Mouse (Mus musculus): ENCODE measurements around the gene Prss34. TPM values are rescaled to one million over a fixed set of nuclear protein-coding genes. Genes with fewer than 3 reads are reported as not detected.

The Prss34 gene
- polyA plus RNA-seq, 1 experiment from 2014 or later, result 0.82 TPM

DNA sequence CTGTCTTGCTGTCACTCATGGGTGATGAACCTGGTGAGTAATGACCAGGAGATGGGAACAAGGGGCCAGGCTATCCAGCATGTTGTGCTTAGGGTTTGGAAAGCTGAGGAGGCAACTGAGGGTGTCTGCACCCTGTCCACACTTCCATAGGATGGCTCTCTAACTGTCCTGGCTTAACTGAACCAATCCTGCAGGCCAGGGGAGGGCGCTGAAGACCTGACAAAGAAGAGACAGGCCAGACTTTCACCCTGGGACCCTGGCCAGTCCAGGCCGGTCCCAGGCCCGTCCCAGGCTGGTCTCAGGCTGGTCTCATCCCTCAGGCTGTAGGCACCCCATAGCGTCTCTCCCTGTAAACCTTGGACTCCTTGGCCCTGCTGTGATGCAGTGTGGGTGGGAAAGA is 7.8 kb upstream of the Prss34 start:
- Histone ChIP-seq H3K27ac (ENCODE audit: low read length) (no peak overlapping the region), H3K4me1 (replicated peaks; ENCODE audit: control insufficient read depth, insufficient read depth, low read length) (no peaks in the 10 kb centered on the region), H3K4me2 (ENCODE audit: low read depth, low read length) (no peak overlapping the region), H3K9me3 (ENCODE audit: control insufficient read depth, low read length) (no peaks in the 10 kb centered on the region), H3K4me3 (ENCODE audit: low read length) (no peak overlapping the region), H3K9ac (ENCODE audit: low read length) (no peak overlapping the region), H3K27me3 (ENCODE audit: control insufficient read depth, insufficient read depth, low read depth, low read length) (no peaks in the 10 kb centered on the region), H3K36me3 (ENCODE audit: control insufficient read depth, insufficient read depth, low read length) (no peaks in the 10 kb centered on the region)
- ATAC-seq (ENCODE audit: low read depth), result no peak
- WGBS, result 31% methylated on average over 4 of the region's 4 CpGs

DNA sequence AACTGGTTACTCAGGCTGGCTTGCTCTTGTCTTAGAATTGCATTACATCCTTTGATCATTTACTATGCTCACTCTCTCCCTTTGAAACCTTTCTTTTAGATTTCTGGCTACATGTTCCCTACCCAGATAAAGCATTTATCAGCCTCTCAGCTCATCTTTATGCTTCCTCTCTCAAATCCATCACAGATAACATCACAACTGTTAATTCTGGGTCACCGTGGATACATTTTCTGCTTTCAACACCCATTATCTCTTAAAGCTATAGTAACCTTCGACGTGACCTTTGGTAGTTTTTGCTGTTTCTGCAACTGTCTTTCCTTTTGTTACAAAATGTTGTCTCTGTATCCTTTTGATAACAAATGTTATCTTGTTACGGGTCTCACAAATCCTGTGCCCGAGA is 4.7 kb upstream of the Prss34 start:
- Histone ChIP-seq H3K9ac (ENCODE audit: low read length) (no peak overlapping the region), H3K4me3 (ENCODE audit: low read length) (no peak overlapping the region), H3K36me3 (ENCODE audit: control insufficient read depth, insufficient read depth, low read length) (no peaks in the 10 kb centered on the region), H3K4me1 (replicated peaks; ENCODE audit: control insufficient read depth, insufficient read depth, low read length) (no peaks in the 10 kb centered on the region), H3K4me2 (ENCODE audit: low read depth, low read length) (no peak overlapping the region), H3K27me3 (ENCODE audit: control insufficient read depth, insufficient read depth, low read depth, low read length) (no peaks in the 10 kb centered on the region; the same call in 1 of the 2 replicates), H3K9me3 (ENCODE audit: control insufficient read depth, low read length) (no peaks in the 10 kb centered on the region), H3K27ac (ENCODE audit: low read length) (no peak overlapping the region)
- 37% methylated on average over 5 of the region's 5 CpGs for WGBS
- no peak for ATAC-seq (ENCODE audit: low read depth)

DNA sequence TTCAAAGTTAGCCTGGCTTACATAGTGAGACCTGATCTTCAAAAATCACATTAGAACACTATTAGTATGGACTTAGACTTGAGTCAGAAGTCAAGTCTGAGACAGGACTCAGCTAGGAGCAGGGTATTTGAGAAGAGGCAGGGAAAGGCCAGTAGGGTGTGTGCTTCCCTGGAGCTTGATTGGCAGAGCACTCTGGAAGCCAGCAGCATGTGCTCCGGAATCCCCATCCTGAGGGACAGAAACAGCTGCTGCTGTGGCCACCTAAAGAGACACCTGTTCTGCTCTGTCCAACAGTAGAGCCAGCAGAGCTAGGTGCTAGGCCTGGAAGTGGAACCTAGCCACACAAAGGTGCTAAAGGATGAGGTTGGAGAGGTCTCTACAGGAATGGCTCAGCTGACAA is 4.1 kb upstream of the Prss34 start:
- 53% methylated on average over 1 of the region's 1 CpGs for WGBS
- Histone ChIP-seq H3K27ac (ENCODE audit: low read length) (no peak overlapping the region), H3K4me2 (ENCODE audit: low read depth, low read length) (no peak overlapping the region), H3K4me3 (ENCODE audit: low read length) (no peak overlapping the region), H3K4me1 (replicated peaks; ENCODE audit: control insufficient read depth, insufficient read depth, low read length) (no peaks in the 10 kb centered on the region), H3K27me3 (ENCODE audit: control insufficient read depth, insufficient read depth, low read depth, low read length) (no peaks in the 10 kb centered on the region; the same call in 1 of the 2 replicates), H3K9me3 (ENCODE audit: control insufficient read depth, low read length) (no peaks in the 10 kb centered on the region), H3K9ac (ENCODE audit: low read length) (no peak overlapping the region), H3K36me3 (ENCODE audit: control insufficient read depth, insufficient read depth, low read length) (no peaks in the 10 kb centered on the region)
- no peak for ATAC-seq (ENCODE audit: low read depth)

DNA sequence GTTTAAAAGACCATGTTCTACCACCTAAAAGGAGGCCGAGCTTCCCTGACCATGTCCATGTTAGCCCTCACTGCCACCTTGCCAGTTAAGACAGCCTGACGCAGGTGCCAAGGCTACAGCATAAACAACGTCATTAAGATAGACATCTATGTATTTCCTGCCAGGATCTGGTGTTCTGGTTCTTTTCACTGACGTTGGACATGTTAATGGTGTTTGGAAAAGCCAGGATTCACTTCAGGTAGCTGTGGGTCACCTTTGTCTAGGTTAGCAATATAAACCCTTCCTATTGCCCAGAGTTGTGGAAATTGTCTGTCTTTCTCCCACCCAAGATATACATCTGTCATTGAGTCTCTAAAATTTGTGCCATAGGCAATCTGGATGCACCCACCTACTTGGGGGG is 10.2 kb downstream of the Prss34 start, which contains the start of gene Prss28:
Prss28 (plus strand) TSS at position 301 of the 400 bp plus-strand sequence.
- Histone ChIP-seq H3K4me1 (replicated peaks; ENCODE audit: control insufficient read depth, insufficient read depth, low read length) (no peaks in the 10 kb centered on the region), H3K9me3 (ENCODE audit: control insufficient read depth, low read length) (no peaks in the 10 kb centered on the region), H3K27me3 (ENCODE audit: control insufficient read depth, insufficient read depth, low read depth, low read length) (no peaks in the 10 kb centered on the region), H3K36me3 (ENCODE audit: control insufficient read depth, insufficient read depth, low read length) (no peaks in the 10 kb centered on the region), H3K4me2 (ENCODE audit: low read depth, low read length) (no peak within 1 kb of the TSS), H3K27ac (ENCODE audit: low read length) (no peak within 1 kb of the TSS), H3K4me3 (ENCODE audit: low read length) (no peak within 1 kb of the TSS), H3K9ac (ENCODE audit: low read length) (no peak within 1 kb of the TSS)
- ATAC-seq (ENCODE audit: low read depth), result no peak
- 45% methylated on average over 4 of the region's 4 CpGs for WGBS

DNA sequence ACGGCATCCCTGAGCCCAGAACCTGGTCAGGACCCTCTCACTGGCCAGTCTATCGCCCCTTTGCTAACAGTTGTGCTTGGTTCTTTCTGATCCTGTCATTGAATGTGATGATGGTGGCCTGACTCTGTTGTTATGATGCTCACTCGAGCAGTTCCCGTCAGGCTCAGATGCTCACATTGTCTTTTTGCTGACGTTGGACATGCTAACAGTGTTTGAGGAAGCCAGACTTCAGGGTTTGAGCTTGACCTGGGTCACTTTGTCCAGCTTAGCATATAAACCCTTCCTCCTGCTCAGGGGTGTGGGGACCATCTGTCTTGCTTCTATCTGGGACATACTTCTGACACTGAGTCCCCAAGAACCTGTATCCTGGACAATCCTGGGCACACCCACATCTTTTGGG is 20.2 kb downstream of the Prss34 start, which contains the start of gene Prss29:
Prss29 (plus strand) TSS at position 301 of the 400 bp plus-strand sequence.
- Histone ChIP-seq H3K9ac (ENCODE audit: low read length) (no peak within 1 kb of the TSS), H3K4me2 (ENCODE audit: low read depth, low read length) (no peak within 1 kb of the TSS), H3K4me1 (replicated peaks; ENCODE audit: control insufficient read depth, insufficient read depth, low read length) (no peaks in the 10 kb centered on the region), H3K36me3 (ENCODE audit: control insufficient read depth, insufficient read depth, low read length) (no peaks in the 10 kb centered on the region), H3K27ac (ENCODE audit: low read length) (no peak within 1 kb of the TSS), H3K4me3 (ENCODE audit: low read length) (no peak within 1 kb of the TSS), H3K9me3 (ENCODE audit: control insufficient read depth, low read length) (no peaks in the 10 kb centered on the region), H3K27me3 (ENCODE audit: control insufficient read depth, insufficient read depth, low read depth, low read length) (no peaks in the 10 kb centered on the region)
- 65% methylated on average over 5 of the region's 5 CpGs for WGBS
- no peak for ATAC-seq (ENCODE audit: low read depth)

DNA sequence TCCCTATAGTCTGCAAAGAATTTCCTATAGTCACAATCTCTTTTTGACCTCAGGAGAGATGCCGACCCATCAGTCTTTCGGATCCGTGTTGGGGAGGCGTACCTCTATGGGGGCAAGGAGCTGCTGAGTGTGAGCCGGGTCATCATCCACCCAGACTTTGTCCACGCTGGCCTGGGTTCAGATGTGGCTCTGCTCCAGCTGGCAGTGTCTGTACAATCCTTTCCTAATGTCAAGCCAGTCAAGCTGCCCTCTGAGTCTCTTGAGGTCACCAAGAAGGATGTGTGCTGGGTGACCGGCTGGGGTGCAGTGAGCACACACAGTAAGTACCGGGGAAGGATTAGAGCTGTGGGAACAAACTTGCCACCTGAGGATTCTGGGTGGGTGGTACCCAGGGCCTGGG is 22.6 kb downstream of the Prss34 start:
- Histone ChIP-seq H3K36me3 (ENCODE audit: control insufficient read depth, insufficient read depth, low read length) (no peaks in the 10 kb centered on the region), H3K27ac (ENCODE audit: low read length) (no peak overlapping the region), H3K4me3 (ENCODE audit: low read length) (no peak overlapping the region), H3K9ac (ENCODE audit: low read length) (no peak overlapping the region), H3K27me3 (ENCODE audit: control insufficient read depth, insufficient read depth, low read depth, low read length) (no peaks in the 10 kb centered on the region), H3K4me1 (replicated peaks; ENCODE audit: control insufficient read depth, insufficient read depth, low read length) (no peaks in the 10 kb centered on the region), H3K9me3 (ENCODE audit: control insufficient read depth, low read length) (no peaks in the 10 kb centered on the region), H3K4me2 (ENCODE audit: low read depth, low read length) (no peak overlapping the region)
- ATAC-seq (ENCODE audit: low read depth), result no peak
- WGBS, result 79% methylated on average over 8 of the region's 8 CpGs

DNA sequence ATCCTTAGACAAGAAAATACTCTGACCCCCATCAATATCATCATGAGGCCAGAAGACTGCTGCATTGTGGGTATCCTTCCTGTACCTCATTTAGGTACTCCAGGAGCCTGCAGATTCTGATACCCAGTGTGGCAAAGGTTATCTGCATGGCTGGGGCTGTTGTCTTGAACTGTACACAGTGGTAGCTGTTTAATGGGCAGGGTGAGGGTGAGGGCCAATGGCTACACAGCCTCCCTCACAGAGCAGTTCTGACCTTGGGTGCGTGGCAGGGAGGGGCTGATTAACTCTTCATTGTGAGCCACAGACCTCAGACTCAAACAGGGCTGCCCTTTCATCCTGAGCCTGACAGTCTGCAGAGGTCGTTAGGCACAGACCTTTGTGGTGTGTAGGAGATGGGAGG is 24.7 kb downstream of the Prss34 start:
- no peaks in the 10 kb centered on the region for H3K27me3 ChIP-seq (ENCODE audit: control insufficient read depth, insufficient read depth, low read depth, low read length)
- no peaks in the 10 kb centered on the region for H3K9me3 ChIP-seq (ENCODE audit: control insufficient read depth, low read length)
- H3K36me3 ChIP-seq (ENCODE audit: control insufficient read depth, insufficient read depth, low read length), result no peaks in the 10 kb centered on the region
- ATAC-seq (ENCODE audit: low read depth), result no peak
- no peak overlapping the region for H3K9ac ChIP-seq (ENCODE audit: low read length)
- no peak overlapping the region for H3K4me2 ChIP-seq (ENCODE audit: low read depth, low read length)
- WGBS, result 6% methylated on average over 2 of the region's 2 CpGs
- no peak overlapping the region for H3K4me3 ChIP-seq (ENCODE audit: low read length)
- H3K4me1 ChIP-seq (replicated peaks; ENCODE audit: control insufficient read depth, insufficient read depth, low read length), result no peaks in the 10 kb centered on the region
- H3K27ac ChIP-seq (ENCODE audit: low read length), result no peak overlapping the region

DNA sequence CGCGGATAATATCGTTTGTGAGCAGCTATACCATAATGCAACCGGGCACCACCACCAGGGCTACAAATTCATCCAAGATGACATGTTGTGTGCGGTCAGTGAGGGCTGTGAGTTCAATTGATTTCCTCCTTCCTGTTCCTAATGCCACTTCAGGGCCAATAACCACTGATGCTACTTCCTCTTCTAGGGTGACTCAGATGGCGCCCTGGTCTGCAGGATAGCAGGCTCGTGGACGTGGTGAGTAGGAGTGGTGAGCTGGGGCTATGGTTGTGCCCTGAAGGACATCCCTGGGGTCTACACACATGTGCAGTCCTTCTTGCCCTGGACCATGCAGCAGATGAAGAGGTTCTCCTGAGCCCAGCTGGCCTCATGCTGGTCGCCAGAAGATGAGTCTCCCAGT is 34.1 kb downstream of the Prss34 start:
- Histone ChIP-seq H3K4me2 (ENCODE audit: low read depth, low read length) (no peak overlapping the region), H3K4me1 (replicated peaks; ENCODE audit: control insufficient read depth, insufficient read depth, low read length) (no peaks in the 10 kb centered on the region), H3K4me3 (ENCODE audit: low read length) (no peak overlapping the region), H3K27ac (ENCODE audit: low read length) (no peak overlapping the region), H3K9me3 (ENCODE audit: control insufficient read depth, low read length) (no peaks in the 10 kb centered on the region), H3K27me3 (ENCODE audit: control insufficient read depth, insufficient read depth, low read depth, low read length) (no peaks in the 10 kb centered on the region), H3K9ac (ENCODE audit: low read length) (no peak overlapping the region), H3K36me3 (ENCODE audit: control insufficient read depth, insufficient read depth, low read length) (no peaks in the 10 kb centered on the region)
- 60% methylated on average over 9 of the region's 9 CpGs for WGBS
- no peak for ATAC-seq (ENCODE audit: low read depth)

- Histone ChIP-seq H3K4me2 (ENCODE audit: low read depth, low read length) (no peak overlapping the region), H3K36me3 (ENCODE audit: control insufficient read depth, insufficient read depth, low read length) (no peaks in the 10 kb centered on the region), H3K4me3 (ENCODE audit: low read length) (no peak overlapping the region), H3K27ac (ENCODE audit: low read length) (no peak overlapping the region), H3K27me3 (ENCODE audit: control insufficient read depth, insufficient read depth, low read depth, low read length) (no peaks in the 10 kb centered on the region), H3K9ac (ENCODE audit: low read length) (no peak overlapping the region), H3K4me1 (replicated peaks; ENCODE audit: control insufficient read depth, insufficient read depth, low read length) (no peaks in the 10 kb centered on the region), H3K9me3 (ENCODE audit: control insufficient read depth, low read length) (no peaks in the 10 kb centered on the region)
- WGBS, result 2% methylated on average over 8 of the region's 8 CpGs
- no peak for ATAC-seq (ENCODE audit: low read depth)
Measured at GRCm38 (mm10) chr17:25333943-25334342, 35.7 kb downstream of the Prss34 start.

GRCm38 (mm10) chr17:25338218-25338617 is 40.0 kb downstream of the Prss34 start:
- Histone ChIP-seq H3K36me3 (ENCODE audit: control insufficient read depth, insufficient read depth, low read length) (no peaks in the 10 kb centered on the region), H3K4me2 (ENCODE audit: low read depth, low read length) (no peak overlapping the region), H3K4me1 (replicated peaks; ENCODE audit: control insufficient read depth, insufficient read depth, low read length) (no peaks in the 10 kb centered on the region), H3K9me3 (ENCODE audit: control insufficient read depth, low read length) (no peaks in the 10 kb centered on the region), H3K4me3 (ENCODE audit: low read length) (no peak overlapping the region), H3K27ac (ENCODE audit: low read length) (no peak overlapping the region), H3K9ac (ENCODE audit: low read length) (no peak overlapping the region), H3K27me3 (ENCODE audit: control insufficient read depth, insufficient read depth, low read depth, low read length) (no peaks in the 10 kb centered on the region)
- WGBS, result 79% methylated on average over 4 of the region's 4 CpGs
- no peak for ATAC-seq (ENCODE audit: low read depth)

All from lung, embryonic 16.5 days (tissue).